Mouse (Mus musculus) midbrain, embryonic 16.5 days (tissue): Measurements from ENCODE around the gene Ubl5. TPM values are rescaled to one million over a fixed set of nuclear protein-coding genes. Genes with fewer than 3 reads are reported as not detected.

Experiments used
- ATAC-seq: fragments of 200-750 bp; cut with Nextera tagmentation; 2 replicates; pipeline ENCODE4 v1.8.0; 2017; ENCODE audit warnings: moderate TSS enrichment
- H3K27ac ChIP-seq: fragments of 300-500 bp; sonication (generic); 2 replicates; pipeline ENCODE4 v1.5.1; 2014; ENCODE audit warnings: mild to moderate bottlenecking, low read length, mixed read lengths
- H3K27me3 ChIP-seq: fragments of 300-500 bp; sonication (generic); 2 replicates; pipeline ENCODE4 v1.6.1; 2014; ENCODE audit warnings: low read depth, low read length, mixed read lengths; ENCODE audit not compliant: control insufficient read depth, insufficient read depth
- H3K36me3 ChIP-seq: fragments of 300-500 bp; sonication (generic); 2 replicates; pipeline ENCODE4 v1.6.1; 2014; ENCODE audit warnings: mild to moderate bottlenecking, low read length, moderate library complexity, mixed read lengths; ENCODE audit not compliant: control insufficient read depth, insufficient read depth
- H3K4me1 ChIP-seq: fragments of 300-500 bp; sonication (generic); 2 replicates; pipeline ENCODE4 v1.6.1; 2014; ENCODE audit warnings: mild to moderate bottlenecking, low read length, mixed read lengths; ENCODE audit not compliant: control insufficient read depth, insufficient read depth
- H3K4me2 ChIP-seq: fragments of 300-500 bp; sonication (generic); 2 replicates; pipeline ENCODE4 v1.6.1; 2014; ENCODE audit warnings: mild to moderate bottlenecking, low read length, mixed read lengths
- H3K4me3 ChIP-seq: fragments of 300-500 bp; sonication (generic); 2 replicates; pipeline ENCODE4 v1.5.1; 2014; ENCODE audit warnings: low read depth, mild to moderate bottlenecking, low read length, moderate library complexity, mixed read lengths
- H3K9ac ChIP-seq: fragments of 300-500 bp; sonication (generic); 2 replicates; pipeline ENCODE4 v1.6.1; 2014; ENCODE audit warnings: low read depth, low read length, mixed read lengths
- H3K9me3 ChIP-seq: fragments of 300-500 bp; sonication (generic); replicated peaks from 2 replicates; pipeline ENCODE4 v1.6.1; 2014; ENCODE audit warnings: mild to moderate bottlenecking, low read length, mixed read lengths; ENCODE audit not compliant: control insufficient read depth, poor library complexity, severe bottlenecking
- WGBS: fragments of 180-500 bp; shearing (Covaris S2); extraction: QIAGEN DNeasy Blood & Tissue Kit; methylation state at CpG from one replicate; pipeline ENCODE4 v1.1.7; 2014; 5-methylcytosine and 5-hydroxymethylcytosine counted together
- polyA plus RNA-seq: library from polyadenylated mRNA; unstranded; fragments of >200 nt; fragmentation: Nextera tagmentation; extraction: Ambion mirVana; gene quantifications from 2 replicates; pipeline ENCODE4 v1.2.1, GENCODE M21; 2015

Gene Ubl5
- polyA plus RNA-seq, 1 experiment from 2014 or later: 444 TPM

GRCm38 (mm10) chr9:20664982-20665637, 22.4 kb downstream of the Ubl5 start:
- 71% methylated on average over 5 of the region's 5 CpGs for WGBS
- Histone ChIP-seq H3K4me3 (no peak overlapping the region), H3K27ac (peak overlapping the region; percentile 67), H3K9ac (no peak overlapping the region), H3K4me2 (no peak overlapping the region), H3K4me1 (peaks cover 16% of the 10 kb centered on the region), H3K36me3 (peaks cover 18% of the 10 kb centered on the region), H3K9me3 (no peaks in the 10 kb centered on the region), H3K27me3 (no peaks in the 10 kb centered on the region)
- ATAC-seq: no peak

- Histone ChIP-seq H3K4me1 (peaks cover 16% of the 10 kb centered on the region), H3K27me3 (no peaks in the 10 kb centered on the region), H3K9me3 (no peaks in the 10 kb centered on the region), H3K36me3 (peaks cover 22% of the 10 kb centered on the region), H3K27ac (peak overlapping the region; percentile 12; the same call in 1 of the 2 replicates), H3K9ac (no peak overlapping the region), H3K4me3 (no peak overlapping the region), H3K4me2 (no peak overlapping the region)
- no peak for ATAC-seq
- WGBS: 9% methylated on average over 8 of the region's 8 CpGs
Measured at GRCm38 (mm10) chr9:20665925-20666324, 23.2 kb downstream of the Ubl5 start.

DNA sequence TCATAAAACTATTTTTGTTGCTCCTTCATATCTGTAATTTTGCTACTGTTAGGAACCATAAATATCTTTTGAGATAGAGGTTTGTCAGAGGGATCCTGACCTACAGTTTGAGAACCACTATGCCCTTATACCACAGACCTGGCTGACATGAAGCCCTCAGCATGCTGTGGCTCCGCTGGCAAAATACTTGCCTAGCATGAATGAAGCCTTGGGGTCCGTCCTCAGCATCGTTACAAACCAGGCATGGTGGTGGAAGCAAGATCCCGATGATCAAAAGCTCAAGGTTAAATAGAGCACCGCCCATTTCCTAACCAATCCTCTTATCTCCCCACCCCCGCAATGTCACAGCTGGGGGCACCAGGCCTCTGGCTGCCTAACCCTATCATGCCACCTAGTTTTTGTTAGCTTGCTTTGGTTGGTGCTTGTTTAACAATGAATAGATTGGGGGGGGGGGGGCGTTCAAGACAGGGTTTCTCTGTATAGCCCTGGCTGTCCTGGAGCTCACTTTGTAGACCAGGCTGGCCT, 23.9 kb downstream of the Ubl5 start:
- H3K4me3 ChIP-seq: no peak overlapping the region
- H3K4me2 ChIP-seq: no peak overlapping the region
- no peaks in the 10 kb centered on the region for H3K27me3 ChIP-seq
- ATAC-seq: no peak
- H3K9ac ChIP-seq: no peak overlapping the region
- peaks cover 16% of the 10 kb centered on the region for H3K4me1 ChIP-seq
- 10% methylated on average over 6 of the region's 7 CpGs for WGBS
- H3K27ac ChIP-seq: no peak overlapping the region
- peaks cover 22% of the 10 kb centered on the region for H3K36me3 ChIP-seq
- no peaks in the 10 kb centered on the region for H3K9me3 ChIP-seq

- no peak for ATAC-seq
- peaks cover 12% of the 10 kb centered on the region; the same call in 1 of the 2 replicates for H3K36me3 ChIP-seq
- peaks cover 16% of the 10 kb centered on the region for H3K4me1 ChIP-seq
- no peak overlapping the region for H3K27ac ChIP-seq
- no peak overlapping the region for H3K4me2 ChIP-seq
- H3K27me3 ChIP-seq: no peaks in the 10 kb centered on the region
- no peak overlapping the region for H3K9ac ChIP-seq
- 96% methylated on average over 22 of the region's 22 CpGs for WGBS
- H3K9me3 ChIP-seq: no peaks in the 10 kb centered on the region
- no peak overlapping the region for H3K4me3 ChIP-seq
Measured at GRCm38 (mm10) chr9:20668065-20668464, 25.4 kb downstream of the Ubl5 start.

DNA sequence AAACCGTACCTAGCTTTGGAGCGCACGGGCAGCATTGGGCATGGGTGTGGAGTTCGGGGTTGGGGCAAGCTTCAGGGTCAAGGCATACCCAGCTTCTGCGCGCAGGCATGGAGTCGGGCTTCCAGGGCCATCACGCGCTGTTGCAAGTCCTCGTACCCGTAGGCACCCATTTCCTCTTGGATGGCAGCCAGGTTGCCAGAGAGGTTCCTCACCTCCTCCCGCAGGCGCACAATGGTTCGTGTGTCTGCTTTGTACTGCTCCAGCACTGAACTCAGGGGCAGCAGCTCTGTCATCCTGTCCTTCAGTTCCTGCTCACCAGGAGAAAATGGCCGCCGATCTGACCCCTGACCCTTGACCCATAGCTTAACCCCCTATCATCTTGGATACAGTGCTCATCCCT, 29.4 kb downstream of the Ubl5 start:
- 86% methylated on average over 16 of the region's 16 CpGs for WGBS
- Histone ChIP-seq H3K27me3 (no peaks in the 10 kb centered on the region), H3K4me1 (no peaks in the 10 kb centered on the region)

GRCm38 (mm10) chr9:20677892-20678291, 35.2 kb downstream of the Ubl5 start:
- Histone ChIP-seq H3K27me3 (no peaks in the 10 kb centered on the region), H3K4me1 (peaks cover 2% of the 10 kb centered on the region; the same call in 1 of the 2 replicates), H3K4me3 (no peak overlapping the region), H3K36me3 (no peaks in the 10 kb centered on the region; the same call in 1 of the 2 replicates), H3K9me3 (no peaks in the 10 kb centered on the region), H3K27ac (no peak overlapping the region), H3K9ac (no peak overlapping the region), H3K4me2 (no peak overlapping the region)
- no peak for ATAC-seq
- 86% methylated on average over 12 of the region's 12 CpGs for WGBS

More for the DNA sequence above, 29.4 kb downstream of the Ubl5 start:
- H3K9ac ChIP-seq: no peak overlapping the region
- no peaks in the 10 kb centered on the region for H3K9me3 ChIP-seq
- peaks cover 9% of the 10 kb centered on the region; the same call in 1 of the 2 replicates for H3K36me3 ChIP-seq
- H3K4me2 ChIP-seq: no peak overlapping the region
- no peak overlapping the region for H3K27ac ChIP-seq
- no peak overlapping the region for H3K4me3 ChIP-seq
- ATAC-seq: no peak

DNA sequence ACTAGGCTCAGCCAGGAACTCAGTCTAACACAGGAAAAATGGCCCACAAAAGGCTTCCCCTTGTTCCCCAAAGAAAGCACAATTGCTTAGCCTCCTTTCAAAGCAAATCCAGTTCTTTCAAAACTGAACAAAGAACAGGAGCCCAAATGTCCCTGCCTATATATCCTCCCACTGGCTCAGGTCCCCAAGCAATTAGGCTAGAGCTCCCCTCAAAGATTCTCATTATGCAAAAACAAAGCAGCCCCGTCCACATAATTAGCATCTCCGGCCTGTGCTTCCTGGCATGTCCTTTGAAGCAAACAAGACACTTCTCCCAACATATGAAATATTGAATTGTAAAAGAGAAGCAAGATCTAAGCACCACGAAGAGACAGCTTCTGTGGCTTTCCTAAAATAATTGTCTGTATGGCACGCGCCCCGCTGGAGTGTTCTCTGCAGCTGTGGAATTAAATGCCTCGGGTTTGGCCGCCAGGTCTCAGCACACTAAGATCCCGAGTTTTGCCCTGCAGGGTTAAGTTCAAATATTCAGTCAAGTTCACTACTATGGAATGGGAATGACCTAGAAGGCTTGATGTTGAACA, 37.8 kb downstream of the Ubl5 start:
- no peak overlapping the region for H3K4me3 ChIP-seq
- H3K9me3 ChIP-seq: no peaks in the 10 kb centered on the region
- H3K4me1 ChIP-seq: peaks cover 2% of the 10 kb centered on the region; the same call in 1 of the 2 replicates
- WGBS: 40% methylated on average over 9 of the region's 9 CpGs
- H3K27me3 ChIP-seq: no peaks in the 10 kb centered on the region
- ATAC-seq: no peak
- H3K9ac ChIP-seq: no peak overlapping the region
- no peak overlapping the region for H3K4me2 ChIP-seq
- peak overlapping the region; percentile 28; the same call in 1 of the 2 replicates for H3K27ac ChIP-seq
- H3K36me3 ChIP-seq: no peaks in the 10 kb centered on the region

DNA sequence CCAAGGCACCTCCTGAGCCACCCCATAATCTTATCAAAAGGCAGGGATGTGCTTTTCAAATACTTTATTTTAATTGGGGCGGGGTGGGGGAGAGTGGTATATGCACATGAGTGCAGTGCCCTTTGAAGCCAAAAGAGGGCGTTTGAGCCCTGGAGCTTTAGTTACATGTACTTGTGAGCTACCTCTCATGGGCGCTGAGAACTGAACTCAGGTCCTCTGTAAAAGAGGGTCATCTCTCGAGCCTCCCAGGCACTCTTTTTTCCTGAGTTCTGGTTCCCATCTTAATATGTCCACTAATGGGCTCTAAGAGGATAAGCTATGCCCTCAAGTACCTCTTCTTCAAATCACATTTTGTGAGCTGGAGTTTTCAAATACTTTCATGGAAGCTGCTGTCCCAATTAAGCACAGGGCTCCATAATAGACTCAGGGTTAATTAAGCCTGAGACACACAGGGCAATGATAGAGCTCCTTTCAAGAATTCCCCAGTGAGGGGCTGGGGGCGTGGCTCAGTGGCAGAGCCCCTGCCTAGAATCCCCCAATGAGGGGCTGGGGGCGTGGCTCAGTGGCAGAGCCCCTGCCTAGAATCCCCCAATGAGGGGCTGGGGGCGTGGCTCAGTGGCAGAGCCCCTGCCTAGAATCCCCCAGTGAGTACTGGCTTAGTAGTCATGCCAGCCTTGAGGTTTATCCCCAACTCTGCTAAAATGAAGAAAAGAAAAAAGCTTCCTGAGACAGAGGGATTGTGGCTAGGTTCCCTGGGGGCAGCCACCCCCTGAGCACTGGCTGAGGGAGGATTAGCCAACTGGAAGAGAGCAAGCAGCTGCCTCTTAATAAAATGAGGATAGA, 39.1 kb downstream of the Ubl5 start:
- 44% methylated on average over 6 of the region's 7 CpGs for WGBS
- peaks cover 2% of the 10 kb centered on the region; the same call in 1 of the 2 replicates for H3K4me1 ChIP-seq
- no peak overlapping the region for H3K4me2 ChIP-seq
- no peak overlapping the region for H3K4me3 ChIP-seq
- H3K27ac ChIP-seq: no peak overlapping the region
- peak; percentile 34; the same call in 1 of the 2 replicates for ATAC-seq
- H3K36me3 ChIP-seq: no peaks in the 10 kb centered on the region
- no peaks in the 10 kb centered on the region for H3K27me3 ChIP-seq
- no peaks in the 10 kb centered on the region for H3K9me3 ChIP-seq
- H3K9ac ChIP-seq: no peak overlapping the region
